Mouse (Mus musculus) embryo, embryonic 11 days (tissue): ENCODE data around the gene Fto.
A peak's percentile ranks its signal among the peaks of the same experiment; 100 is the strongest.

Source experiments
- DNase-seq: peaks from one replicate; pipeline ENCODE4 v3.0.0-alpha.2; 2015

Gene Fto

GRCm38 (mm10) chr8:91708661-91709060 is 395.3 kb downstream of the Fto start:
- DNase-seq = no peak

DNA sequence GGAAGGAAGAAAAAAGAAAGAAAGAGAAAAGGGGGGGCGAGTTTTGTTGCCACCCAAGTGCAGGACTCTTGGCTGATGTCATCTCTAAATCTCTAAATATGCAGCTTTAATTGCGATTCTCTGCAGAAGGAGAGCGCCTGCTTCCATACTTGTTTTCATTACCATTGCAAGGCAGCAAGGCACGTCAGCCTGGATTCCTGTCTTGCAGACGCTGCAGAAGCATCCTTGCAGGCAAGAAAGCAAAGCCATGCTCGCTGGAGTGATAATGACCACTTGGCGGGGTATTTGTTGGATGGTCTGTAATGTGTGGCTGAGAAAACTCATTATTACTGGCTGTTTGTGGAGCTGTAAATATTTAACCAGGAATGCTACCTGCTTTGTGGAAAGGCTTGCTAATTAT is 396.4 kb downstream of the Fto start:
- peak; percentile 42 for DNase-seq

GRCm38 (mm10) chr8:91711202-91711601 is 397.9 kb downstream of the Fto start:
- DNase-seq = no peak

DNA sequence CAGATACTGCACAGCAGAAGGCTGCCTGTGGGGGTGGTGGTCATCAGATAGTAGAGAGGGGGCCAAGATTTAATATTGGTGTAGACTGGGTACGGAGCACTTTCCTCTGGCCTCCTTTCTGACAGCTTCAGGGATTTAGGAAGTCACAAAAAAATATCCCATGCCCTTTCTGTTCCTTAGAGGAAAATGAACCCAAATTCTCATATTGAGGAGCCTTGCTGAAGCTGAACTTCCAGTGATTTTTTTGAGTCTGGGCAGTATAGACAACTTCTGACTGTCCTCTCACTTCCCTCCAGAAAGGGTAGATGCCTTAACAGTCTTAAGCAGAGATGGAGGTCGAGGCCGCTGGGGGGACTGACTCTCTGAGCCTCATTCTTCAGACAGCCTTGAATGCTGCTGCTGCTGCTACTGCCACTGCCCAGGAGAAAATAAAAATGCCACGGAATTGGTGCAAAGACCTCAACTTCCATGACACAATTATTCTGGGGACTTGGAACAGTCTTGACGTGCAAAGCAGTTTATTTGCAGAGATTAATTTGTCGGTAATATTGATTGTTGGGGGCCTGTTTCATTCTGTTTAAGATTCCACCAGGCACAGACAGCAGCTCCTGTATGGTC is 398.8 kb downstream of the Fto start:
- DNase-seq = peak; percentile 44

GRCm38 (mm10) chr8:91712731-91713569 is 399.6 kb downstream of the Fto start:
- DNase-seq = peak; percentile 80

DNA sequence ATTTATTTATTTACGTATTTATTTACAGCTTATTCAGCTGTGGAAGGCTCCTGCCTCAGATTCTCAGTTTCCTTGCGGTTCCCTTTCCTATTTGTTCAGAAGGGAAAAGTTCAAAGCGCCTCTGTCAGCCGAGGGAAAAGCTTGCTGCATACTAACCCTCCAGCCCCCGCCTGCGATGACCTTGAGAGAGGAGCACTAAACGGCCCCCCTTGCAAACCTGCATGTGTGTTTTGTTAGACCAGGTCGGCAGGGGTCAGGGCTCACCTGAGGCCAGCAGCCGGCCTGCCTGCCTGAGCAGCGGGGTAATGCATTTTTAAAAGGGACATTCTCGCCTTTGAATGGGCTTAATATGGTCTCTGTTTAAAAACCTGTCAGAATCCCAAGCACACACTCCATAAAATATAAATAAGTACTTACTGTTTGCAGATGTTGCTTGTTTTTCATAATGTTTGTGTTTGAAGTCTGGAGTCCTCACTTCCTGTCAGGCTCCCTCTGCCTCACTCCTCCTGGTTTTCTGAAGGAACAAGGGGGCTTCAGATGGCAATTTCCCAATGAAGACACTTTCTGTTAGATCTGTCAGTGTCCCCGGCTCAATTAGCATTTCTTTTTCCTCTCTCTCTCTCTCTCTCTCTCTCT is 400.5 kb downstream of the Fto start:
- peak; percentile 75 for DNase-seq

DNA sequence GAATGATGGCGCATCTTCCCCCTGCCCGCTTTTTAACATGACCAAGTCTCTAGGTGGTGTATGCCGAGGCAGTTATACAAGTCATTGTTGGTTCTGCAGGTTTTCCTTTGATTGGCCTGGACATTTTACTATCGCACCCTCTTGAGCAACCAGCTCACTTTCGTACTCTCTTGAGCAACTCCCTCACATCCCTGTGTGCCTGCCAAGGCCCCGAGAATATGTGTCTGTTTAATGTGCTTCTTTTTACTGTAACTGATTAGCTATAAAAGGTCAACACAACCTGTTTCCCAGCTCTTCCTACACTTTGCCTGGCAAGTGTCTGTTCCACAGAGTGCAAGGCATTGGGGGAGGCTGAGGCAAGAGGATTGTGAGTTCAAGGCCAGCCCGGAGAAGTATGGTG is 401.4 kb downstream of the Fto start:
- DNase-seq = no peak

DNA sequence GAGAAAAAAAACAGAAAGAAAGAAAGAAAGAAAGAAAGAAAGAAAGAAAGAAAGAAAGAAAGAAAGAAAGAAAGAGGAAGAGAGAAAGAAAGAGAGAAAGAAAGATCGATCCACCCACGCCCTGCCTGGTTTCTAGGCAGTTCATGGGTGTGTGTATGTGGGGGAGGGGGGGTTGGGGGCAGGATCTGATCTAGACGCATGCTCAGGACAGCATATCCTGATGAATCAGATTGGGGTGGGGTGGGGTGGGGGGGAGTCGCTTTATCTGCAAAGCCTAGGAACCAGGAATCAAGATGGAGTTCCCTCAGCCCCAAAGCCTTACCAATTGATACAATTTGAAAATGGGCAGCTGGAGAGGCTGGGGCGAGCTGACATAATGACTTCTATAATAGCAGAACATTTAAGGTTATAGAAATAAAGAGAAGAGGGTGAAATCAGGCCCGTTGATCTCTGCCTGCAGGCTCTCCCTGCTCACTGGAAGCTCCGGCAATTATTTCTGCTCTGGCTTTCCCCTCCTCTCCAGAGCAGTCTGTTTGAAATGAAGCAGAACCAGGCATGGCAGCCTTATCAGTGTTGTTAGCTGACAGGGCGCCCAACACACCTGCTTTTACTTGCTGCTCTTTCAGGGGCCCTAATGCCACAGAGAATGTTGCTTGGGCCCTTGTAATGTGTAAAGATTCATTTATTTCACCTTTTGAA is 402.2 kb downstream of the Fto start:
- DNase-seq = peak; percentile 47
